Comparison of ENCODE assay signal across 29 mouse cellular contexts in genomic region chr1:33502298-33502697, GRCm38 (mm10).
DNase-seq lines count a peak whose midpoint lies in the region; ATAC-seq and TF ChIP-seq lines count a peak whose summit lies in the region.
"Had no signal": no experiment of that assay in that cellular context is flagged by ENCODE, and none has a peak within 500 bp of the region (broad histone marks: within the 10 kb centered on the region; RNA-seq: fewer than 3 reads in every experiment).

No protein-coding gene starts in this region.

- H3K4me2 ChIP-seq in kidney, embryonic 14.5 days (replicated peaks; ENCODE audit: low read depth, low read length), result no peak overlapping the region
- H3K4me2 ChIP-seq: embryonic facial prominence, embryonic 13.5 days; heart, embryonic 11.5 days; hindbrain, embryonic 12.5 days; intestine, embryonic 15.5 days; liver, embryonic 12.5 days had no signal

- 47% methylated on average over 1 of the region's 1 CpGs for WGBS in kidney, embryonic 14.5 days
- WGBS in bone marrow, adult 2 months, result 44% methylated on average over 1 of the region's 1 CpGs

- no peaks in the 10 kb centered on the region for H3K27me3 ChIP-seq in kidney, embryonic 14.5 days (ENCODE audit: control insufficient read depth, insufficient read depth, low read length)
- H3K27me3 ChIP-seq: embryonic facial prominence, embryonic 13.5 days; hindbrain, embryonic 12.5 days; intestine, embryonic 15.5 days; liver, embryonic 12.5 days had no signal

- no peaks in the 10 kb centered on the region for H3K4me1 ChIP-seq in kidney, embryonic 14.5 days (ENCODE audit: control insufficient read depth, insufficient read depth, low read length)
- peaks cover 2% of the 10 kb centered on the region; the same call in 1 of the 2 replicates for H3K4me1 ChIP-seq in bone marrow, adult 2 months (ENCODE audit: control insufficient read depth, insufficient read depth, low read length)
- H3K4me1 ChIP-seq: embryonic facial prominence, embryonic 13.5 days; hindbrain, embryonic 12.5 days; intestine, embryonic 15.5 days had no signal

- no peak overlapping the region for H3K9ac ChIP-seq in kidney, embryonic 14.5 days (ENCODE audit: low read depth, low read length)
- H3K9ac ChIP-seq: embryonic facial prominence, embryonic 13.5 days; hindbrain, embryonic 12.5 days; intestine, embryonic 15.5 days; liver, embryonic 12.5 days had no signal

- no peak for TF ChIP-seq POLR2A in bone marrow, adult 2 months (IDR thresholded peaks at IDR 0.05; ENCODE audit: borderline replicate concordance, control insufficient read depth, low read depth, low read length)

- no peaks in the 10 kb centered on the region for H3K36me3 ChIP-seq in kidney, embryonic 14.5 days (ENCODE audit: control insufficient read depth, insufficient read depth, low read length)
- H3K36me3 ChIP-seq: embryonic facial prominence, embryonic 13.5 days; hindbrain, embryonic 12.5 days; intestine, embryonic 15.5 days had no signal

- H3K4me3 ChIP-seq in kidney, embryonic 14.5 days (ENCODE audit: low read length), result no peak overlapping the region
- H3K4me3 ChIP-seq in bone marrow, adult 2 months (replicated peaks; ENCODE audit: control insufficient read depth, low read depth, low read length), result no peak overlapping the region
- H3K4me3 ChIP-seq: embryonic facial prominence, embryonic 13.5 days; hindbrain, embryonic 12.5 days; intestine, embryonic 15.5 days; liver, embryonic 12.5 days had no signal

- no peak for ATAC-seq in kidney, embryonic 14.5 days (ENCODE audit: low FRiP score, low TSS enrichment)
- peak; percentile 64 for ATAC-seq in megakaryocyte, adult 5-6 weeks (ENCODE audit: poor library complexity, severe bottlenecking)
- ATAC-seq: CD4-positive, CD25-positive, alpha-beta regulatory T cell, adult 4 months; hindbrain, postnatal 0 days; intestine, embryonic 15.5 days; liver, embryonic 12.5 days had no signal

- H3K27ac ChIP-seq in kidney, embryonic 14.5 days (ENCODE audit: low read depth, low read length), result no peak overlapping the region
- peak overlapping the region; percentile 65; the same call in 1 of the 2 replicates for H3K27ac ChIP-seq in bone marrow, adult 2 months (ENCODE audit: control insufficient read depth, insufficient read depth, low read depth, low read length, poor library complexity)
- H3K27ac ChIP-seq: embryonic facial prominence, embryonic 13.5 days; hindbrain, embryonic 12.5 days; hindbrain, postnatal 0 days; intestine, embryonic 15.5 days; liver, embryonic 12.5 days; stomach, postnatal 0 days had no signal

- DNase-seq in kidney, adult 11 months, result peak; percentile 6
- DNase-seq in kidney, adult 18-20 months, result no peak
- DNase-seq in kidney, postnatal 36 days, result peak; percentile 3 to 13
- DNase-seq in ovary, postnatal 14 days (ENCODE audit: low spot score), result no peak
- DNase-seq in right cerebral cortex, postnatal 14 days, result no peak
- DNase-seq: adrenal gland, postnatal 36 days; cerebellum, adult 18-20 months; cerebellum, postnatal 10 days; gastrocnemius, postnatal 10 days; heart, postnatal 36 days; layer of hippocampus, postnatal 36 days; lung, adult 18-20 months; lung, postnatal 4 days; midbrain, embryonic 14.5 days; retina, postnatal 1 day; spleen, adult 18-20 months; thymus, adult 18-20 months; thymus, postnatal 25 days had no signal

- TF ChIP-seq CTCF in bone marrow, adult 2 months (IDR thresholded peaks at IDR 0.05; ENCODE audit: control insufficient read depth, insufficient read depth, low read length), result no peak

- no peaks in the 10 kb centered on the region for H3K9me3 ChIP-seq in kidney, embryonic 14.5 days (ENCODE audit: control insufficient read depth, low read length)
- H3K9me3 ChIP-seq: embryonic facial prominence, embryonic 13.5 days; hindbrain, embryonic 12.5 days; intestine, embryonic 15.5 days; liver, embryonic 12.5 days had no signal

Comparison
In these comparisons a context has a peak if more than half of its experiments do, and no peak if none do; other contexts are left out.
1. DNase-seq: peak in kidney, adult 11 months (single experiment) and kidney, postnatal 36 days (2 of 2); none in kidney, adult 18-20 months (single experiment), ovary, postnatal 14 days (single experiment) and right cerebral cortex, postnatal 14 days (single experiment).